Mouse (Mus musculus): Measurements from ENCODE around the gene Plpp3. TPM values are rescaled to one million over a fixed set of nuclear protein-coding genes. Genes with fewer than 3 reads are reported as not detected.

The Plpp3 gene
- polyA plus RNA-seq, 1 experiment from 2014 or later: 66.3 TPM

DNA sequence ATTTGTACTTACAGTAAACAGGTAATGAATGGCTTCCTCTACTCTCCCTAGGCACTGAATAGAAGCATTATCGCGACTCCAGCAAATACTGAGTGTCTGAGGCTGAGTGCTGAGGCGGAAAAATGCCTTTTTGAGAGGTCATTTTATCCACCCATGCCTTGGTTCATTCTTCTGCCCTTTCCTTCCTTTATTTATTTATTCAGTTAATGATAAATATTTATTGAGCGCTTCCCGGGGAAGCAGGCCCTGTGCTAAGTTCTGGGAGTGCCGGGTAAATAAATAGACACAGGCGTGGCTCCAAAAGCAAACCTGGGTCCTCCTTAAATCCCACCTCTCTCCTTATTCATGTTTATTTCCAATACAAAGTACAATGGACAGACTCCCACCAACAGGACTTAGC, 27.9 kb upstream of the Plpp3 start:
- H3K36me3 ChIP-seq (replicated peaks): no peaks in the 10 kb centered on the region
- no peak overlapping the region for H3K4me3 ChIP-seq
- H3K27me3 ChIP-seq (replicated peaks): no peaks in the 10 kb centered on the region
- H3K27ac ChIP-seq: no peak overlapping the region
- no peak for ATAC-seq (replicated peaks)
- no peak overlapping the region for H3K4me2 ChIP-seq
- 71% methylated on average over 7 of the region's 7 CpGs for WGBS
- no peaks in the 10 kb centered on the region for H3K9me3 ChIP-seq
- no peaks in the 10 kb centered on the region for H3K4me1 ChIP-seq
- H3K9ac ChIP-seq: no peak overlapping the region

GRCm38 (mm10) chr4:105131756-105132314, 25.3 kb upstream of the Plpp3 start:
- ATAC-seq (replicated peaks): no peak
- H3K36me3 ChIP-seq (replicated peaks): no peaks in the 10 kb centered on the region
- no peaks in the 10 kb centered on the region for H3K4me1 ChIP-seq
- H3K9ac ChIP-seq: no peak overlapping the region
- H3K9me3 ChIP-seq: no peaks in the 10 kb centered on the region
- WGBS: 69% methylated on average over 9 of the region's 9 CpGs
- H3K4me2 ChIP-seq: no peak overlapping the region
- H3K27ac ChIP-seq: no peak overlapping the region
- no peak overlapping the region for H3K4me3 ChIP-seq
- H3K27me3 ChIP-seq (replicated peaks): no peaks in the 10 kb centered on the region

DNA sequence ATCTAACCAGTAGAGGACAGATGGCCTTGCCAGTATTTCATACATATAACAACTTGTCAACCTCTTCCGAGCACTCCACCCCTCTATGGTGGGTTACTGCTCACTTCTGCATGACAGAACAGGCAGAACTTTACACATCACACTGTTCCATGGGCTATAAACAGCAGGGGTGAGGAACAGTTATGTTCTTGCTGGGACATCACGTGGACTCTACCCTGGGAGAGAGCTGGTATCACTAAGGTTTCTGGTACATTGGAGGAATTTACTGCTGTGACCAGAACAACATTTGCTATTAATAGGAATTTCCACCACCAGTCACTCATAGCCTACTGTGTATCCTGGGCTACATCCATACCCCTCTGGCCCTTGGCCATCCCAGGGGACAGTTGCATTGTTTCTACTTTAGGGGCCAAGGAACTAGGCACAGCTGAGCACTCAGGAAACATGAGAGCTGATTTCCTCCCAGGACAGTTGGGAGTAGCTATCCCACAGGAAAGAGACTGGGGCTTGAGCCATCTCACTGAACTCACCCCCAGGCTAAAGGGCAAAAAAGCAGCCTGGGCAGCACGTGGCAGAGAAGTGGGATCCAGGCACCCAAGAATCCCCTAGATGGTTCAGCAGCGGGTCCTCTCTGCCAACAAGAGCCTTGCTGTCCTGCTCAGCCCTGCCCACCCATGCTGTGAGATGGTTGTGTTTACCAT, 23.6 kb upstream of the Plpp3 start:
- no peaks in the 10 kb centered on the region for H3K36me3 ChIP-seq (replicated peaks)
- H3K27me3 ChIP-seq (replicated peaks): no peaks in the 10 kb centered on the region
- H3K4me1 ChIP-seq: no peaks in the 10 kb centered on the region
- no peak overlapping the region for H3K4me2 ChIP-seq
- no peaks in the 10 kb centered on the region for H3K9me3 ChIP-seq
- 94% methylated on average over 4 of the region's 4 CpGs for WGBS
- H3K4me3 ChIP-seq: no peak overlapping the region
- ATAC-seq (replicated peaks): no peak
- no peak overlapping the region for H3K9ac ChIP-seq
- no peak overlapping the region for H3K27ac ChIP-seq

DNA sequence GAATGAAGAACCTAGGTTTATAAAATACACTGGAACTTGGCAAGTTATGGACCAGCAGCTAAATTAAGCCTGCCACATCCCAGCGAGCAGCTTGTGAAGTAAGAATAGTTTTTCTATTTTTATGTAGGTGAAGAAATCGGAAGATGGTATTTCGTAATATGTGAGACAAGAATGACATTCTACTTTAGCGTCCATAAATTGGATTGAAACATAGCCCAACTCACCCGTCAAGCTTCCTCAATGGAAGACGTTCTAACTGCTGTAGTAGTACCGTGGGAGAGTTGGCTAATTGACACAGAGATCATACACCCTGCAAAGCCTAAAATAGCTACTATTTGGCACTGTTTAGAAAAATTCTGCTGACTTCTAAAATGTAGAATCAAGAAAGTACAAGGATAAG, 7.7 kb upstream of the Plpp3 start:
- no peaks in the 10 kb centered on the region for H3K36me3 ChIP-seq (replicated peaks)
- H3K27me3 ChIP-seq (replicated peaks): no peaks in the 10 kb centered on the region
- no peaks in the 10 kb centered on the region for H3K4me1 ChIP-seq
- no peaks in the 10 kb centered on the region for H3K9me3 ChIP-seq
- no peak overlapping the region for H3K27ac ChIP-seq
- no peak for ATAC-seq (replicated peaks)
- H3K4me2 ChIP-seq: no peak overlapping the region
- 87% methylated on average over 7 of the region's 7 CpGs for WGBS
- H3K4me3 ChIP-seq: no peak overlapping the region
- H3K9ac ChIP-seq: no peak overlapping the region

DNA sequence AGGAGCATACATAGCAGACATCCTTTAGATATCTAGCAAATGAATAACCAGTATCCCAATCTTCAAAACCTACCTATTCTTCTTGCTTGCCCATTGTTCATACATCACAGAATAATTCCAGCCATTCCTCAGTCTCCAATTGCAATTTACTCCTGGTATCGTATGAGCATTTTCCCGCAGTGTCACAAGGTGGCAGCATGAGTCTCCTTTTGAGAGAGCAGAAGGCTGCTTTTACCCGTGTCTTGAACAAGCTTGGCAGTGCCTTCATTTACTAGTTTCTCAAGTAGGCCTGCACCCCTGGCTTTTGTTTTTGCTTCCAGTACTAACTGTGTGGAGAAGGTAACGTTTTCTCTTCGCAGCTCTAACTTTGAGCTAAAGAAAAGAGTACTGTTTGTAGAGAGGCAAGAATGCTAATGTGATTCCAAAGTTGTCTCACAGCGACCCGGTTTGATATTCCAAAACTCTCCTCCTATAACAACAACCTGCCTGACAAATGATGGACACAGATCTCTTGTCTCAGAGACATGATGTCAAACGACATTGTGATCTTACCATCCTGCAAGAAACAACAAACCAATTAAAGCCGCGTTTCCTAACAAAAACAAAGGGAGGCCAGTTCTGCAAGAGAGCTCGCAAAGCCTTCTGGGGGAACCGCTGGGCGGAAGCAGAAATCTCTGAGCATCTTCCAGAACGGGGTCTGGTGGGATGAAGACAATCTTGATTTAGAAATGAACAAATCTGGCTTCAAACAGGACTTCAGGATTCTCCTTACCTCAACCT, 5.0 kb upstream of the Plpp3 start:
- 42% methylated on average over 14 of the region's 14 CpGs for WGBS

DNA sequence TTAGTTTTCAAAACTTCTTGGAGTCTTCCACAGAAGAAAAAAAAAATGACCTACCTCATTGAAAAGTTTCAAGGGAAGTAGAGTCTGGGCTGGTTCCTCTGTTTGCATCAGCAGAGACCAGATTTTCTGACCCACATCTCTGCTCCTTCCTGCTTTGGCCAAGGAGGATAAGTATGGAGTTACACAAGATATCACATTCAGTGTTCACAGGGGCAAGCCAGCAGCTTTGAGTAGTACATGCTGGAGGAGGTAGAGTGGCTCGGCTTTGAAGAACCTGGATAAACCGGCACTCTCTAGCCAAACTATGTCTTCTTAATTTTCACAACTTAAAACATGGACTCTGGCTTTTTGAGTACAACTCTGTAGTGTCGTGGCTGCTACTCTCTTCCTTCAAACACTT, 3.9 kb upstream of the Plpp3 start:
- peaks cover under 1% of the 10 kb centered on the region for H3K4me1 ChIP-seq
- H3K9me3 ChIP-seq: no peaks in the 10 kb centered on the region
- no peak overlapping the region for H3K9ac ChIP-seq
- no peak overlapping the region for H3K4me2 ChIP-seq
- no peak overlapping the region for H3K4me3 ChIP-seq
- no peak for ATAC-seq (replicated peaks)
- no peaks in the 10 kb centered on the region for H3K36me3 ChIP-seq (replicated peaks)
- no peaks in the 10 kb centered on the region for H3K27me3 ChIP-seq (replicated peaks)
- no peak overlapping the region for H3K27ac ChIP-seq
- 91% methylated on average over 3 of the region's 3 CpGs for WGBS

More for the DNA sequence above, 5.0 kb upstream of the Plpp3 start:
- Histone ChIP-seq H3K4me2 (no peak overlapping the region), H3K27me3 (replicated peaks) (no peaks in the 10 kb centered on the region), H3K9ac (no peak overlapping the region), H3K36me3 (replicated peaks) (no peaks in the 10 kb centered on the region), H3K27ac (no peak overlapping the region), H3K4me1 (no peaks in the 10 kb centered on the region; the same call in 1 of the 2 replicates), H3K4me3 (no peak overlapping the region), H3K9me3 (no peaks in the 10 kb centered on the region)
- 0 out of 2 replicates have a peak, but pooled peaks have one; percentile 37 for ATAC-seq (replicated peaks)

DNA sequence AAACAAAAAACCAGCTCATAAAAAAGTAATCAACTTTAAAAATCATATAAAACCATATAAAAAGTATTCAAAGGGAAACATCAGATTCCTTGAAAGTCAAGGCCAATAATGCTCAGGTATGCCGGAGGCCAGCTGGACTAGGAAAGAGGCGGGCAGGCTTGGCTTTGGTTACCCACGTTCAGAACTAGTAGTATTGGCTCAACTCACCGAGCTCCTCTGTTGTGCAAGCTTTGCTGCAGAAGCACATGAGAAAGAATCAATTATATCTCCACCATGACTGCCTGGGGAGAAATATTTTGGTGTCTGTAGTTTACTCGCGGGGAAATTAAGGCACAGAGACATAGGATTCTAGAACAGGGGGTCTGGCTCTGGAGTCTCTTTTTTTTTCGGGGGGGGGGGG, 866 bp upstream of the Plpp3 start:
- Histone ChIP-seq H3K9ac (no peak overlapping the region), H3K4me1 (peaks cover 14% of the 10 kb centered on the region), H3K36me3 (replicated peaks) (no peaks in the 10 kb centered on the region), H3K4me3 (no peak overlapping the region), H3K27me3 (replicated peaks) (no peaks in the 10 kb centered on the region), H3K9me3 (no peaks in the 10 kb centered on the region), H3K4me2 (no peak overlapping the region), H3K27ac (no peak overlapping the region)
- WGBS: 78% methylated on average over 7 of the region's 7 CpGs
- ATAC-seq (replicated peaks): no peak

DNA sequence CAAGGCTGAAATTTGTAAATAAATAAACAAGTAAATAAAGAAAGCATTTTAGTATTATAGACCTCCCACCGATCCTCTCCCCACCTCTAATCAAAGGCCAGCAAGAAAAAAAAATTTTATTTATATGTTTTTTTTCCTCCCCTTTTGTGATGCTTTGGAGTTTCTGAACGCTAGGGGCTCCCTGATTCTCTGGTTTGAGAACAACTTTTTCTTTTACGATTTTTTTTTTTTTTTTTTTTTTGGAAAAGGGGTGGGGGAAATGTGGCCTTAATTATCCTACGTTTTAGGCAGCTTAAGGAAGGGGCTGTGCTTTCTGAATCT, 232 bp upstream of the Plpp3 start:
- no peak for ATAC-seq (replicated peaks)
- H3K4me1 ChIP-seq: peaks cover 14% of the 10 kb centered on the region
- peak overlapping the region; percentile 61 for H3K4me2 ChIP-seq
- no peaks in the 10 kb centered on the region for H3K27me3 ChIP-seq (replicated peaks)
- peak overlapping the region; percentile 52 for H3K9ac ChIP-seq
- H3K9me3 ChIP-seq: no peaks in the 10 kb centered on the region
- WGBS: 0% methylated on average over 4 of the region's 4 CpGs
- H3K36me3 ChIP-seq (replicated peaks): no peaks in the 10 kb centered on the region
- H3K27ac ChIP-seq: peak overlapping the region; percentile 82
- peak overlapping the region; percentile 56 for H3K4me3 ChIP-seq

DNA sequence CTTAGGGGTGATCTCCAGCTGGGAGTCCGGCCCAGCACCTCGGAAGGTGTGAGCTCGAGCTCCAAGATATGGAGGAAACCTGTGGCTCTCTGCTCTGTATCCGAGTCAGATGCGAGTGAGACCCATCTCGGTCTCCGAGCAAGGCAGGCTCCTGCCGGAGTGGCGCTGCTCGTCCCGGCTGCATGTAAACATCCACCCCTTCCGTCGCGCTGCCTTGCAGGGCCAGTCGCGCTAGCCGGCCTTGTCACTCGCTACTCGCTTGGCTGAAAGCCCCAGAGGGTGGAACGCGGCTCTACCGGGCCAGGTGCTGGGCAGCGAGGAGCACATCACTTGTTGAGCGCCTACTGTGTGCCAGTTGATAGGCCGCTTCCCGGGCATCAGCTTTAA, 1.0 kb downstream of the Plpp3 start:
- Histone ChIP-seq H3K27ac (peak overlapping the region; percentile 82), H3K4me3 (peak overlapping the region; percentile 56), H3K27me3 (replicated peaks) (no peaks in the 10 kb centered on the region), H3K9me3 (no peaks in the 10 kb centered on the region), H3K36me3 (replicated peaks) (no peaks in the 10 kb centered on the region), H3K4me1 (peaks cover 17% of the 10 kb centered on the region), H3K9ac (peak overlapping the region; percentile 52), H3K4me2 (peak overlapping the region; percentile 61)
- WGBS: 0% methylated on average over 26 of the region's 26 CpGs
- peak; percentile 81 for ATAC-seq (replicated peaks)

DNA sequence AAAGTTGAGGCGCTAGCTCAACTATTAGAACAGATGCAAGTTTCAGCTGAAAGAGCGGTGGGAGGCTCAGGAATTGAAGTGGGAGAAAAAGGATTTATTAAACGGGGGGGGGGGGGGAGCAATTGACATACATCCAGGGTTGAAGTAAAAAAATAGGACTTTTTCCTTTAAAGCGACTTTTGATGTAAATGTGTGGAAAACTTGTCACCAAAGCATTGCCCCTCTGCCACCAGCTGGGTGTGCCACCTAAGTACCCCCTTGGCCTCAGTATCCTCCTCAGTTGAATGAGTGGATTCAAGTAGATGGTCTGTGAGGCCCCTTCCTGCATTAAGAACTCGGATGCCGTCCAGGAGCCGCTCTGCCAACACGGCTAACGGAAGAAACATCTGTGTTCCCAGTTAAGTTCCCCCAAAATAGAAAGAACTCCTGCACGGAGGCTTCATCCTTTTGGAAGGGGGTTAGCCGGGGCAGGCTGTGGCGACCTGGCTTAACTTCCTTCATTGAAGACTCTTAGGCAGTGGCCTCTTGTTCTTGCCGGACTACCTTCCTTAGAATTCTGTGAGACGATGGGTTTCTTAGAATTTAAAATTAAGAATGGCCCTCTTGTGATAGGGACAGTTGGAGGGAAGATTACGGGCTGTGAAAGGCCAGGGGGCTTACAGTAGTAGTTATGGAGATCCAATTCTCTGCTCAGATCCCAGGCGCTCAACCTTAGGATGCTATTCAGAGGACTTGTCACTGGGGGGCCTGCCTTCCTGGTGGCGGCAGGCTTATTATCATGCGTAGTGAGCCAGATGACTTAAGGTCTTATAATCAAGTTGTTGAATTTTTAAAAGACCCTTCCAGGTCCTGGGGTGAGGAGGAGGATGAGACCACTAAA, 1.7 kb downstream of the Plpp3 start:
- Histone ChIP-seq H3K36me3 (replicated peaks) (no peaks in the 10 kb centered on the region), H3K4me2 (peak overlapping the region; percentile 61), H3K27ac (peak overlapping the region; percentile 82), H3K4me3 (peak overlapping the region; percentile 56), H3K9me3 (no peaks in the 10 kb centered on the region), H3K9ac (peak overlapping the region; percentile 52), H3K4me1 (peaks cover 17% of the 10 kb centered on the region), H3K27me3 (replicated peaks) (no peaks in the 10 kb centered on the region)
- no peak for ATAC-seq (replicated peaks)
- under 1% methylated on average over 18 of the region's 18 CpGs for WGBS

GRCm38 (mm10) chr4:105159531-105159870, 2.4 kb downstream of the Plpp3 start:
- H3K4me2 ChIP-seq: peak overlapping the region; percentile 61
- 18% methylated on average over 6 of the region's 6 CpGs for WGBS
- H3K9ac ChIP-seq: peak overlapping the region; percentile 52
- H3K27me3 ChIP-seq (replicated peaks): no peaks in the 10 kb centered on the region
- peak overlapping the region; percentile 56 for H3K4me3 ChIP-seq
- H3K9me3 ChIP-seq: no peaks in the 10 kb centered on the region
- ATAC-seq (replicated peaks): no peak
- no peak overlapping the region for H3K27ac ChIP-seq
- peaks cover 17% of the 10 kb centered on the region for H3K4me1 ChIP-seq
- no peaks in the 10 kb centered on the region for H3K36me3 ChIP-seq (replicated peaks)

DNA sequence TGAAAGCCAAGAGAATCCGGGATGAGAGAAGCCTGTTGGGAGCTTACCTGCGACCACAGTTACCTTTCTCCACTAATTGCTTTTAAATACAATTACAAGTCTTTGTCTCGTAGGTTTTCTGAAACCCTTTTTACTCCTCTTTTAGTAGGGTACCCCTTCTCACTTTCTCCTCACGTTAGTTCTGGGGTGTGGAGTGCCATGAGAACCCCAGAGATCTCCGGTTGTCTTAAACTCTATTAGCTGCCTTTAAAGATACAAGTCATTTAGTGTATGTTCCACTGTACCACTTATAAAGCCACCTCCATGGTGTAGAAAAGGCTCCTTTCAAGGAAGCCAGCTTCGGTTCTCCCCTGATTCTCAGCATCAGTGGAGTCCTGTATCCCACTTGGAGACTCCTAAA, 3.3 kb downstream of the Plpp3 start:
- Histone ChIP-seq H3K27ac (no peak overlapping the region), H3K36me3 (replicated peaks) (no peaks in the 10 kb centered on the region), H3K9ac (no peak overlapping the region), H3K4me2 (peak overlapping the region; percentile 61), H3K9me3 (no peaks in the 10 kb centered on the region), H3K27me3 (replicated peaks) (no peaks in the 10 kb centered on the region), H3K4me3 (peak overlapping the region; percentile 56), H3K4me1 (peaks cover 17% of the 10 kb centered on the region)
- WGBS: 77% methylated on average over 6 of the region's 6 CpGs
- no peak for ATAC-seq (replicated peaks)
